Mouse (Mus musculus) small intestine, adult 2 months (tissue): ENCODE measurements at regions not wholly inside any gene's neighbourhood (a gene's known extent, or its start where the extent isn't known, plus 50 kb on each side); places are given as distances from the start of the nearest gene placed in this dataset.

Experiments used
- H3K27ac ChIP-seq: fragments of 200-500 bp; 2 replicates; pipeline ENCODE4 v1.5.1; 2012; ENCODE audit warnings: low read depth, low read length, control low read depth, inconsistent platforms; ENCODE audit not compliant: insufficient read depth
- H3K27me3 ChIP-seq: fragments of 200-500 bp; 2 replicates; pipeline ENCODE4 v1.6.1; 2012; ENCODE audit warnings: mild to moderate bottlenecking, moderate library complexity, low read length, inconsistent platforms; ENCODE audit not compliant: control insufficient read depth, insufficient read depth
- H3K36me3 ChIP-seq: fragments of 200-500 bp; 2 replicates; pipeline ENCODE4 v1.6.1; 2012; ENCODE audit warnings: mild to moderate bottlenecking, low read length, control low read depth, inconsistent platforms; ENCODE audit not compliant: control insufficient read depth, insufficient read depth
- H3K4me1 ChIP-seq: fragments of 200-500 bp; 2 replicates; pipeline ENCODE4 v1.6.1; 2012; ENCODE audit warnings: low read length, inconsistent platforms, mixed read lengths; ENCODE audit not compliant: control insufficient read depth, insufficient read depth, insufficient read length
- H3K4me3 ChIP-seq: fragments of 200-500 bp; 2 replicates; pipeline ENCODE4 v1.5.1; 2012; ENCODE audit warnings: low read depth, mild to moderate bottlenecking, control low read depth, inconsistent platforms, low read length, moderate library complexity
- CTCF ChIP-seq: fragments of 200-500 bp; IDR thresholded peaks from 2 replicates; pipeline ENCODE4 v1.5.1; 2012; ENCODE audit warnings: low read depth, mild to moderate bottlenecking, control low read depth, inconsistent platforms, low read length, moderate library complexity, mixed read lengths; ENCODE audit not compliant: insufficient replicate concordance, insufficient read length; ENCODE audit errors: extremely low read depth
- POLR2A ChIP-seq: fragments of 200-500 bp; IDR thresholded peaks from 2 replicates; pipeline ENCODE4 v1.6.1; 2012; ENCODE audit warnings: low read depth, mild to moderate bottlenecking, control low read depth, inconsistent platforms, low read length, moderate library complexity
- WGBS: fragments of 180-500 bp; shearing (Covaris S2); methylation state at CpG from one replicate; pipeline ENCODE4 v1.1.7; 2018; 5-methylcytosine and 5-hydroxymethylcytosine counted together

DNA sequence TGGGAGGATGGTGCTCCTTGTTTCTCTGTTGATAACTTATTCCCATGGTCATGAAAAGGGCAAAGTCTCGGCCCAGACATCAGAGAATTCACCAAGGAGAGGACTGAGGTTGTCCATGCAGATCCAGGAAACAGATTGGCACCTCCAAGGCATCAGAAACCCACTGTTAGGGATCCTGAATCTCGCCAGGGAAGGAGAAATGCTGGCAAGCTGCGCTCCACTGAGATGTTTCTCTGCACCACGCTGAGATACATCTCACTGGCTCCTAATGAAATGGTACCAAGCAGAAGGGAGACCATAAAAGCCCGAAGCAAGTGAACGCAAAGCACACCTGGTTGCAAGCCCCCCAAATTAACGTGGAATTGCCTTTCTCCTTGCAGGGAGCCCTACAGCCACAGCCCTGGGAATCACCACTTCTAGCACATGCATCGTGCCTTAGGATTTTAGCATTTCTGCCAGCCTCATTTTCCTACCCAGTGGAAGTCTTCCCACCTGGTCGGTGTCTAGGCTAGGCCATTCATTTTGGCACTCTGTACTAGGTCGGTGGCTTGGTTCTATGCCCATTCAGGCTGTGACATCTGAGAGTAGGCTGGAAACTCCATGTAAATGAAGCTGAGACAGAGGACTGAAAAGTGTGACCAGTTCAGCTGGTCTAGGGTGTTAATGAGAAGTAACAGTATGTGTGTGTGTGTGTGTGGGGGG lies 336.3 kb downstream of the Mex3b start:
- TF ChIP-seq POLR2A: no peak
- no peak for TF ChIP-seq CTCF
- no peak overlapping the region for H3K4me3 ChIP-seq
- H3K27me3 ChIP-seq: no peaks in the 10 kb centered on the region
- no peaks in the 10 kb centered on the region for H3K36me3 ChIP-seq
- no peak overlapping the region for H3K27ac ChIP-seq
- H3K4me1 ChIP-seq: no peaks in the 10 kb centered on the region
- 85% methylated on average over 10 of the region's 10 CpGs for WGBS

DNA sequence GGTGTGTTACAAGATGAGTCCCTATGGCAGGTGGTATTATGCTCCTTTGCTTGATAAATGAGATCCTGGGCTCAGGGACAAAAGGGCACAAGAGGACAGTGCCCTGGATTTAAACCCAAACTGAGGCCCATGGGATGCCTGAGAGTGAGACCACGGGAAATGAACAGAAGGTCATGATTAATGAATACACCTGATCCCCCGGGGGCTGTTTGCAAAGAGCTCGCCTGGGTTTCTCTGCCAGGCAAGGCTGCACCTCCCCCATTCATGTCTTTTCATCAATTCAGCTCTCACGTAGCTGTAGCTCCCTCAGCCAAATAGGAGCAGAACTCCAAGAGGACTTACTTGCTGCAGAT lies 336.9 kb downstream of the Mex3b start:
- 54% methylated on average over 4 of the region's 4 CpGs for WGBS
- no peak for TF ChIP-seq CTCF
- TF ChIP-seq POLR2A: no peak
- no peak overlapping the region for H3K27ac ChIP-seq

GRCm38 (mm10) chr7:83204701-83205100 lies 337.6 kb downstream of the Mex3b start:
- Histone ChIP-seq H3K4me3 (no peak overlapping the region), H3K4me1 (no peaks in the 10 kb centered on the region), H3K27me3 (no peaks in the 10 kb centered on the region), H3K36me3 (no peaks in the 10 kb centered on the region), H3K27ac (no peak overlapping the region)
- 62% methylated on average over 8 of the region's 8 CpGs for WGBS
- no peak for TF ChIP-seq CTCF

More for the DNA sequence above, 336.9 kb downstream of the Mex3b start:
- no peak overlapping the region for H3K4me3 ChIP-seq
- H3K4me1 ChIP-seq: no peaks in the 10 kb centered on the region
- no peaks in the 10 kb centered on the region for H3K27me3 ChIP-seq
- no peaks in the 10 kb centered on the region for H3K36me3 ChIP-seq

DNA sequence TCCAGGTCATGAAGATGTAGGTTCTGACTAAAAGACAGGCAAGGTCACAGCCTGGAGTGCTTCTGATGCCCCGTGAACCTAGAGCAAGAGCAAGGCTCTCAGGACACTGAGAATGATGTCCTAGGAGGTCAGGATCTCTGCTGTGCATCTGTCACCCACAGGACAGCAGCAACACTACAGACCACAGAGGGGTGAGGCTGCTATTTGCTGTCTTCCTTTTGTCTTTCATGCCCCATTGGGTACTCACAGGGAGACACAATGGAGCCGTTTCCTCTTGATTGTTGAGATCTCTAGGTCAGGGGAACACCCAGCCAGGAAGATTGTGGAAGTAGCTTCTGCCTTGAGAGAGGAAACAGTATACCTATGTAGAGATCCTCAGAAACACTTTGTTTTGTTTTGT lies 339.9 kb downstream of the Mex3b start:
- H3K36me3 ChIP-seq: no peaks in the 10 kb centered on the region
- H3K27me3 ChIP-seq: no peaks in the 10 kb centered on the region
- H3K4me1 ChIP-seq: no peaks in the 10 kb centered on the region
- no peak overlapping the region for H3K27ac ChIP-seq
- TF ChIP-seq POLR2A (no peak), CTCF (no peak)
- no peak overlapping the region for H3K4me3 ChIP-seq
- WGBS: 61% methylated on average over 2 of the region's 2 CpGs

GRCm38 (mm10) chr7:83211611-83212010 lies 344.5 kb downstream of the Mex3b start:
- no peaks in the 10 kb centered on the region for H3K4me1 ChIP-seq
- no peak overlapping the region for H3K27ac ChIP-seq
- no peak overlapping the region for H3K4me3 ChIP-seq
- WGBS: 74% methylated on average over 6 of the region's 6 CpGs
- no peaks in the 10 kb centered on the region for H3K36me3 ChIP-seq
- H3K27me3 ChIP-seq: no peaks in the 10 kb centered on the region
- TF ChIP-seq CTCF (no peak), POLR2A (no peak)

GRCm38 (mm10) chr7:83222029-83222722 lies 355.0 kb downstream of the Mex3b start:
- Histone ChIP-seq H3K36me3 (no peaks in the 10 kb centered on the region), H3K27ac (no peak overlapping the region)
- WGBS: 74% methylated on average over 3 of the region's 3 CpGs

GRCm38 (mm10) chr7:83227262-83228108 lies 357.2 kb upstream of the Tmc3 start:
- no peak overlapping the region for H3K27ac ChIP-seq
- no peak overlapping the region for H3K4me3 ChIP-seq
- 64% methylated on average over 7 of the region's 7 CpGs for WGBS
- H3K36me3 ChIP-seq: no peaks in the 10 kb centered on the region
- no peak for TF ChIP-seq CTCF
- TF ChIP-seq POLR2A: no peak
- no peaks in the 10 kb centered on the region for H3K27me3 ChIP-seq
- no peaks in the 10 kb centered on the region for H3K4me1 ChIP-seq

More at GRCm38 (mm10) chr7:83222029-83222722, 355.0 kb downstream of the Mex3b start:
- no peaks in the 10 kb centered on the region for H3K27me3 ChIP-seq
- H3K4me1 ChIP-seq: no peaks in the 10 kb centered on the region
- TF ChIP-seq POLR2A (no peak), CTCF (no peak)
- no peak overlapping the region for H3K4me3 ChIP-seq
